Mouse (Mus musculus) neural tube, embryonic 13.5 days (tissue): ENCODE results near the gene Optc. TPM values are rescaled to one million over a fixed set of nuclear protein-coding genes. Genes with fewer than 3 reads are reported as not detected.

Source experiments
- ATAC-seq: fragments of 200-750 bp; cut with Nextera tagmentation; 2 replicates; pipeline ENCODE4 v1.8.0; 2017; ENCODE audit warnings: low read depth, mild to moderate bottlenecking, moderate TSS enrichment, moderate library complexity
- H3K27ac ChIP-seq: fragments of 300-500 bp; sonication (generic); replicated peaks from 2 replicates; pipeline ENCODE4 v1.5.1; 2015; ENCODE audit warnings: moderate library complexity, mild to moderate bottlenecking, inconsistent platforms
- H3K27me3 ChIP-seq: fragments of 300-500 bp; sonication (generic); 2 replicates; pipeline ENCODE4 v1.6.1; 2015; ENCODE audit warnings: mild to moderate bottlenecking, inconsistent platforms
- H3K36me3 ChIP-seq: fragments of 300-500 bp; sonication (generic); 2 replicates; pipeline ENCODE4 v1.6.1; 2015; ENCODE audit warnings: mild to moderate bottlenecking, inconsistent platforms
- H3K4me1 ChIP-seq: fragments of 300-500 bp; sonication (generic); replicated peaks from 2 replicates; pipeline ENCODE4 v1.6.1; 2015; ENCODE audit warnings: inconsistent platforms
- H3K4me2 ChIP-seq: fragments of 300-500 bp; sonication (generic); 2 replicates; pipeline ENCODE4 v1.6.1; 2015; ENCODE audit warnings: inconsistent platforms, mild to moderate bottlenecking, moderate library complexity
- H3K4me3 ChIP-seq: fragments of 300-500 bp; sonication (generic); 2 replicates; pipeline ENCODE4 v1.5.1; 2015; ENCODE audit warnings: mild to moderate bottlenecking, inconsistent platforms
- H3K9ac ChIP-seq: fragments of 300-500 bp; sonication (generic); 2 replicates; pipeline ENCODE4 v1.6.1; 2015; ENCODE audit warnings: moderate library complexity, mild to moderate bottlenecking, inconsistent platforms
- H3K9me3 ChIP-seq: fragments of 300-500 bp; sonication (generic); 2 replicates; pipeline ENCODE4 v1.6.1; 2016; ENCODE audit warnings: inconsistent platforms
- WGBS: fragments of 180-500 bp; shearing (Covaris S2); methylation state at CpG from one replicate; pipeline ENCODE4 v1.1.7; 2015; 5-methylcytosine and 5-hydroxymethylcytosine counted together
- polyA plus RNA-seq: library from polyadenylated mRNA; unstranded; fragments of >200 nt; fragmentation: Nextera tagmentation; extraction: Ambion mirVana; gene quantifications from 2 replicates; pipeline ENCODE4 v1.2.1, GENCODE M21; 2015

The Optc gene
- polyA plus RNA-seq, 1 experiment from 2014 or later: 2.4 TPM

GRCm38 (mm10) chr1:133934354-133934963 lies 26.7 kb upstream of the Optc start:
- 0 out of 2 replicates have a peak, but pooled peaks cover 5% of the 10 kb centered on the region for H3K4me1 ChIP-seq
- no peak overlapping the region for H3K4me2 ChIP-seq
- no peaks in the 10 kb centered on the region for H3K27me3 ChIP-seq
- 79% methylated on average over 10 of the region's 10 CpGs for WGBS
- H3K9me3 ChIP-seq: no peaks in the 10 kb centered on the region
- H3K36me3 ChIP-seq: no peaks in the 10 kb centered on the region
- no peak overlapping the region for H3K27ac ChIP-seq
- H3K9ac ChIP-seq: no peak overlapping the region
- no peak overlapping the region for H3K4me3 ChIP-seq
- ATAC-seq: no peak

- no peak overlapping the region for H3K4me2 ChIP-seq
- H3K27ac ChIP-seq: no peak overlapping the region
- H3K27me3 ChIP-seq: no peaks in the 10 kb centered on the region
- no peaks in the 10 kb centered on the region for H3K9me3 ChIP-seq
- no peak for ATAC-seq
- 65% methylated on average over 14 of the region's 14 CpGs for WGBS
- H3K36me3 ChIP-seq: no peaks in the 10 kb centered on the region
- H3K9ac ChIP-seq: no peak overlapping the region
- H3K4me1 ChIP-seq: 0 out of 2 replicates have a peak, but pooled peaks cover 5% of the 10 kb centered on the region
- no peak overlapping the region for H3K4me3 ChIP-seq
These were observed 25.7 kb upstream of the Optc start for GRCm38 (mm10) chr1:133933301-133934195.

GRCm38 (mm10) chr1:133929980-133930379 lies 22.2 kb upstream of the Optc start:
- no peak overlapping the region for H3K9ac ChIP-seq
- H3K4me2 ChIP-seq: no peak overlapping the region
- H3K27ac ChIP-seq: no peak overlapping the region
- 54% methylated on average over 3 of the region's 3 CpGs for WGBS
- H3K9me3 ChIP-seq: no peaks in the 10 kb centered on the region
- ATAC-seq: no peak
- no peak overlapping the region for H3K4me3 ChIP-seq
- H3K36me3 ChIP-seq: no peaks in the 10 kb centered on the region
- 0 out of 2 replicates have a peak, but pooled peaks cover 5% of the 10 kb centered on the region for H3K4me1 ChIP-seq
- no peaks in the 10 kb centered on the region for H3K27me3 ChIP-seq

GRCm38 (mm10) chr1:133925223-133925622 lies 17.4 kb upstream of the Optc start:
- no peaks in the 10 kb centered on the region for H3K9me3 ChIP-seq
- no peak overlapping the region for H3K4me2 ChIP-seq
- H3K4me1 ChIP-seq: peaks cover 29% of the 10 kb centered on the region
- H3K4me3 ChIP-seq: no peak overlapping the region
- no peak for ATAC-seq
- no peak overlapping the region for H3K27ac ChIP-seq
- 88% methylated on average over 3 of the region's 3 CpGs for WGBS
- H3K27me3 ChIP-seq: no peaks in the 10 kb centered on the region
- H3K9ac ChIP-seq: no peak overlapping the region
- no peaks in the 10 kb centered on the region for H3K36me3 ChIP-seq

GRCm38 (mm10) chr1:133924141-133924875 lies 16.5 kb upstream of the Optc start:
- Histone ChIP-seq H3K27ac (no peak overlapping the region), H3K4me2 (peak overlapping the region; percentile 29), H3K36me3 (no peaks in the 10 kb centered on the region), H3K4me3 (0 out of 2 replicates have a peak overlapping the region, but pooled peaks have one; percentile 5), H3K9me3 (no peaks in the 10 kb centered on the region), H3K27me3 (no peaks in the 10 kb centered on the region), H3K9ac (peak overlapping the region; percentile 31; the same call in 1 of the 2 replicates), H3K4me1 (peaks cover 38% of the 10 kb centered on the region)
- 18% methylated on average over 7 of the region's 7 CpGs for WGBS
- peak; percentile 79 for ATAC-seq

GRCm38 (mm10) chr1:133923071-133923470 lies 15.3 kb upstream of the Optc start:
- no peaks in the 10 kb centered on the region for H3K9me3 ChIP-seq
- no peaks in the 10 kb centered on the region for H3K27me3 ChIP-seq
- H3K36me3 ChIP-seq: no peaks in the 10 kb centered on the region
- H3K27ac ChIP-seq: no peak overlapping the region
- no peak overlapping the region for H3K4me2 ChIP-seq
- 90% methylated on average over 5 of the region's 5 CpGs for WGBS
- no peak overlapping the region for H3K9ac ChIP-seq
- H3K4me1 ChIP-seq: peaks cover 45% of the 10 kb centered on the region
- no peak for ATAC-seq
- no peak overlapping the region for H3K4me3 ChIP-seq

GRCm38 (mm10) chr1:133921304-133921751 lies 13.5 kb upstream of the Optc start, which contains the start of gene Prelp:
TSS of gene Prelp (minus strand) at chr1:133921414.
- no peaks in the 10 kb centered on the region for H3K9me3 ChIP-seq
- 26% methylated on average over 8 of the region's 8 CpGs for WGBS
- H3K27ac ChIP-seq: peak within 1 kb of the TSS; percentile 42
- no peaks in the 10 kb centered on the region for H3K36me3 ChIP-seq
- peak within 1 kb of the TSS; percentile 19; the same call in 1 of the 2 replicates for H3K4me3 ChIP-seq
- H3K9ac ChIP-seq: peak within 1 kb of the TSS; percentile 22
- ATAC-seq: no peak
- no peaks in the 10 kb centered on the region for H3K27me3 ChIP-seq
- peak within 1 kb of the TSS; percentile 31 for H3K4me2 ChIP-seq
- H3K4me1 ChIP-seq: peaks cover 62% of the 10 kb centered on the region

- no peak for ATAC-seq
- Histone ChIP-seq H3K4me2 (peak overlapping the region; percentile 31), H3K36me3 (no peaks in the 10 kb centered on the region), H3K27me3 (no peaks in the 10 kb centered on the region), H3K4me1 (peaks cover 66% of the 10 kb centered on the region), H3K4me3 (peak overlapping the region; percentile 19; the same call in 1 of the 2 replicates), H3K27ac (peak overlapping the region; percentile 42; the same call in 1 of the 2 replicates), H3K9ac (peak overlapping the region; percentile 22; the same call in 1 of the 2 replicates), H3K9me3 (no peaks in the 10 kb centered on the region)
- 23% methylated on average over 3 of the region's 3 CpGs for WGBS
These were observed 13.1 kb upstream of the Optc start for GRCm38 (mm10) chr1:133920876-133921275.

GRCm38 (mm10) chr1:133920401-133920800 lies 12.6 kb upstream of the Optc start:
- Histone ChIP-seq H3K4me3 (peak overlapping the region; percentile 19; the same call in 1 of the 2 replicates), H3K27ac (0 out of 2 replicates have a peak overlapping the region, but pooled peaks have one; percentile 42), H3K9ac (peak overlapping the region; percentile 22; the same call in 1 of the 2 replicates), H3K4me1 (peaks cover 70% of the 10 kb centered on the region), H3K9me3 (no peaks in the 10 kb centered on the region), H3K27me3 (no peaks in the 10 kb centered on the region), H3K36me3 (no peaks in the 10 kb centered on the region), H3K4me2 (peak overlapping the region; percentile 31)
- 24% methylated on average over 3 of the region's 3 CpGs for WGBS
- ATAC-seq: no peak

GRCm38 (mm10) chr1:133918088-133918470 lies 10.3 kb upstream of the Optc start:
- WGBS: 45% methylated on average over 6 of the region's 6 CpGs
- peak overlapping the region; percentile 65 for H3K27ac ChIP-seq
- no peaks in the 10 kb centered on the region for H3K9me3 ChIP-seq
- peak overlapping the region; percentile 25 for H3K4me2 ChIP-seq
- H3K9ac ChIP-seq: 0 out of 2 replicates have a peak overlapping the region, but pooled peaks have one; percentile 31
- H3K4me3 ChIP-seq: no peak overlapping the region
- no peaks in the 10 kb centered on the region for H3K36me3 ChIP-seq
- H3K27me3 ChIP-seq: no peaks in the 10 kb centered on the region
- ATAC-seq: no peak
- peaks cover 60% of the 10 kb centered on the region for H3K4me1 ChIP-seq

- H3K9ac ChIP-seq: 0 out of 2 replicates have a peak overlapping the region, but pooled peaks have one; percentile 31
- no peak for ATAC-seq
- 24% methylated on average over 11 of the region's 11 CpGs for WGBS
- no peak overlapping the region for H3K4me3 ChIP-seq
- H3K4me1 ChIP-seq: peaks cover 60% of the 10 kb centered on the region
- no peaks in the 10 kb centered on the region for H3K36me3 ChIP-seq
- peak overlapping the region; percentile 65 for H3K27ac ChIP-seq
- peak overlapping the region; percentile 25 for H3K4me2 ChIP-seq
- no peaks in the 10 kb centered on the region for H3K9me3 ChIP-seq
- no peaks in the 10 kb centered on the region for H3K27me3 ChIP-seq
These were observed 9.8 kb upstream of the Optc start for GRCm38 (mm10) chr1:133917456-133918087.
